Mouse (Mus musculus) fat pad, adult 2 months (tissue): ENCODE results near the gene Syngr4.

Experiments used
- DNase-seq: peaks from one replicate; pipeline ENCODE4 v3.0.0-alpha.2; 2011; ENCODE audit warnings: low read depth, low spot score; ENCODE audit errors: extremely low read depth

Gene Syngr4

GRCm38 (mm10) chr7:45869787-45870186 is 26.7 kb downstream of the Syngr4 start:
- no peak for DNase-seq

DNA sequence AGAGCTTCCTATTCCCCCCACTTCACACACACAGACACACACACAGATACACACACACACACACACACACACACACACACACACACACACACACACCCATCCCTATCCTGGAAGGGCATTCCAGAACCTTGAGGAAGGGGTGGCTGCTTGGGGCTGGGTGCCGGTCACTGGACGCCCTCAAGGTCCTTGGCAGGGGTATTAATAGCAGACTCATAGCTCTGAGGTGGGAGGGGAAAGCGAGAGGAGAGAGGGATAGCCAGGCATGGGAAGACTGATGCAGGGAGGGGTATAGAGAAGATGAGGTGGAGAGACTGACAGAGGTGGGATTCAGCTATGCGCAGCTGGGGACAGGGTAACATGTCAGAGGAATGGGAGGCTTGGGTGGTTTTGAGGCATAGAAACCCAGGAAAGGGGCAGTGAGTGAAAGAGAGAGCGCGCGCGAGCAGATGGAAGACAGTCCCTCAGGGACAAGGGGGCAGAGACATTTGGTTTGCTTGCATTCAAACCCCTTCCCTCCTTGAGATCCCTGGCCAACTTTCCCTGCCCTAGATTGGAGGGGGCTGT is 27.3 kb downstream of the Syngr4 start:
- no peak for DNase-seq

GRCm38 (mm10) chr7:45867871-45868270 is 28.6 kb downstream of the Syngr4 start:
- DNase-seq = no peak

DNA sequence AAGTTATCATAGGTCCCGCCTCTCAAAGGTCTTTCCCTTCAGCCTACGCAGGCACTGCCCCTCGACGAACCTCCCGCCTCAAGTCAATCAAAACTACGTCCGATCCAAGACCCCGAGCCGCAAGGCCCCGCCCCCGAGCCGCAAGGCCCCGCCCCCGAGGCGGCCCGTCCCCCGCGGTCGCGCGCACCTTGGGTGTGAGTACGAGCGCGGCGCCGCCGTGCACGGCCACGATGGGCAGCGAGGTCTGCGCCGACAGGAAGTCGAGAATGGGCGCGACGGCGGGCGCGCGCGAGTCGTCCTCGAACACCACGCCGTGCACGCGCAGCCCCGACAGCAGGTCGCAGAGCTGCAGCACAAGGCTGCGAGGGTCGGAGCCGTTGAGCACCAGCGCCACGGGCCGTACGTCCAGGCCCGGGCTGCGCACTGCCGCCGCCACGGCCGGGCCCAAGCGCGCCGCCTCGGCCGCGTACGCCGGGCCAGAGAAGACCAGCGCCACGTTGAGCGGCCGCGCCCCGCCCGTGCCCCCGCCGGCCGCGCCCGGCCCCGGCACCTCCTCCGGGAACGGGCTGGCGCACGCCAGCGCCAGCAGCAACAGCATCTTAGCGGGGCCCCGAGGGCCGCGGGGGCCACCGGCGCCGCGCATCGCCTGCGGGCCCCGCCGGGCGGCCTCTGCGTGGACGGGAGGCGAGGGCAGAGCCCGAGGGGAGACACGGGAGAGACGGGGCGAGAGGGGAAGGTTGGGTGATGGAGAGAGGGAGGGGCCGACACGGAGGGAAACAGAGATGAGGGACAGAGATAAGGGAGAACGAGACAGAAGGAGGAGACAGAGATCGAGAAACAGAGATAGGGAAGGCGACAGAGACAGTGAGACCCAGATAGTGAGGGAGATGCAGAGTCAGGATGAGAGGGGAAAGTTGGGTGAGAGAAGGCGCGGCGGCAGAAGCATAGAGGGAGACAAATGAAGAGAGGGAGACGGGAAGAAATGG is 30.3 kb downstream of the Syngr4 start:
- DNase-seq = no peak

GRCm38 (mm10) chr7:45864435-45864834 is 32.1 kb downstream of the Syngr4 start:
- DNase-seq = no peak

DNA sequence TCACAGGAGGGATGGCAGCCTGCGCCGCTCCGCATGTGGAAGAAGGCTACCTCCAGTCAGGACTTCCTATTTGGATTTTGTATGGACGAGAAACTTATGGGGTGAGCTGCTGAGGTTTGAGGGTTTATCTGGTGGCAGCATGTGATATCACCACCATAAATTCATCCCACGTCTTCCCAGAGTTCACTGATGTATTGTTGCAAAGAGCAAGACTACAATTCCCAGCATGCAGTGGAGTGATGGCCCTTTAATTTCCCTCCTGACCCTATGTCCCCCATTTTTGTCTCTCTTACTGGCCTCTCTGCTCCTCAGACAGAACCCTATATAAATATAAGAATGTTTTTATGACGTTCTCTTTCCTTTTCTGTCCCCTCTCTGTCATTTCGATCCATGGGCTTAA is 33.7 kb downstream of the Syngr4 start:
- DNase-seq = no peak

GRCm38 (mm10) chr7:45859008-45859407 is 37.5 kb downstream of the Syngr4 start:
- no peak for DNase-seq

DNA sequence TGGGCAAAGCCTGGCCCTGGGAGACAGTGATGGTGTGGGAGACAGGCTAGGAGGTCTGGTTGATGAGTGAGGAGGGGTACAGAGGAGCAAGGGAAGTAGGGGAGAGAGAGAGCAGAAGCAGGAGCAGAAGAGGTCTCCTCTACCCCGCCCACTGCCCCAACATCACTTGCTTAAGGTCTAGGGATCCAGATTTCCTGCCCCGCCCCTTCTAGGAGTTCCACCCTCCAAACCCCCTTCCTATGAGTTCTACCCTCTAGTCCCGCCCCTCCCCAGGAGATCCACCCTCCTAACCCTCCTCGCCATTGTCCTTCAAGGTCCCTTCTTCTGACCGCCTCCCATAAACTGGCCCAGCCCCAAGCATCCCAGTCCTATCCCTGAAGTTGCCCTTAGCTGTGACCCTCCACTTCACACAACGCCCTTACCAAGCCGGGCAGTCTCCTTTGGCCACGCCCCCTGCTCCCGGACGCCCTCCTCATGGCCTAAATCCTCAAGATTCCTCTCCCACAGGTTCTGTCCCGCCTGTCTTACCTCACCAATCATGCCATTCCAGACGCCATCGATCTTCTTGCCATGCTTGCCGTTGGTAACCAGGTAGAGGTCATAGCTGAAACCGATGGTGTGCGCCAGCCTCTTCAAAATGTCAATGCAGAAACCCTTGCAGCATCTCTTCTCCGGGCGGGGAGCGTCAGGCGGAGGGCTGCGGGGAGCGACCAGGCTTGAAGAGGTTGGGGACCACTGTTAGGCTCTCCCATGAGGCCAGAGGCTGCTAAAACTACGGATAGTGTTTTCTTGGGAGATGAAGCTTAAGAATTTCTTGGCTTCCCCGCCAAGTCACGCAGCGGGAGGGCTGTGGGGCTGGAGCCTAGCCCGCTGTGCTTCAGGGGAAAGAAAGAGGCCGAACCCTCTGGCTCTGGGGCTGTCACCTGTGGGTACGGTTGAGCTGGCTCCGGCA is 39.3 kb downstream of the Syngr4 start:
- no peak for DNase-seq

DNA sequence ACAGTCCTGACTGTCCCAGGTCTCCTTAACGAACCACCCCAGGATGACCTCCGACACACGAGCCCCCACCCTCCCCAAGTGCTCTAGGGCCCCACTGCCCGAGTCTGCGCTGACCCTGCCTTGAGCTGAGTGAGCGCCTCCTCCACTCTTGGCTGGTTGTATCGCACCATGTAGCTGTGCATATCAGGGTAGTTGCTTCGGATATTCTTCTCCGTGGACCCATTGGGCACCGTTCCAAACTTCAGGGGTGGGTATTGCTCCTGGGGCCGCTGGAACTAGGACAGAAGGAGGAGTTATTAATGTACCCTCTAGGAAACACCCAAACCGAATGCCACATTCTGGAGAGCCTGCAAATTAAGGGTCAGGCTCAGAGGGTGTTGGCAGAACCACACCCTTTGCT is 43.4 kb downstream of the Syngr4 start:
- no peak for DNase-seq

DNA sequence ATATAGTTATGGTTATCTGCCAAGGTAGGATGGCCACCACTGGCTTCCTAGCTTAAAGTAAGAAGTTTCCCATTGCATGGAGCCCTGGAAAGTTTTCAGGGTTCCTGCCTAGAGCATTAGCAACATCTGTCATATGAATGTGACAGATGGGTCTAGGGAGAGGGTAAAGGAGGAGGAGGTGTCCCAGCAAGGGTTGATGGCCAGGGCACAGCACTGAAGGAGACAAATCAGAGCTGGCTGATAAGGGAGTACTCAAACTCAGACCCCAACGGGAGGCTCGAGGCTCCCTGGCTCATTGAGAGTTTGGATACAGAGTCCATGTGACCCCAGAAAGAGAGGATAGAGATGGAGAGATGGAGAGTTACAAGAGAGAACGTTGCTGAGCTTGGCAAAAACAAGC is 45.9 kb downstream of the Syngr4 start:
- no peak for DNase-seq

- no peak for DNase-seq
Observed at GRCm38 (mm10) chr7:45848447-45849027, 48.0 kb downstream of the Syngr4 start.

- no peak for DNase-seq
Observed at GRCm38 (mm10) chr7:45842950-45843744, 53.4 kb downstream of the Syngr4 start.
